Mouse (Mus musculus): ENCODE measurements at regions not wholly inside any gene's neighbourhood (a gene's known extent, or its start where the extent isn't known, plus 50 kb on each side); places are given as distances from the start of the nearest gene placed in this dataset.

DNA sequence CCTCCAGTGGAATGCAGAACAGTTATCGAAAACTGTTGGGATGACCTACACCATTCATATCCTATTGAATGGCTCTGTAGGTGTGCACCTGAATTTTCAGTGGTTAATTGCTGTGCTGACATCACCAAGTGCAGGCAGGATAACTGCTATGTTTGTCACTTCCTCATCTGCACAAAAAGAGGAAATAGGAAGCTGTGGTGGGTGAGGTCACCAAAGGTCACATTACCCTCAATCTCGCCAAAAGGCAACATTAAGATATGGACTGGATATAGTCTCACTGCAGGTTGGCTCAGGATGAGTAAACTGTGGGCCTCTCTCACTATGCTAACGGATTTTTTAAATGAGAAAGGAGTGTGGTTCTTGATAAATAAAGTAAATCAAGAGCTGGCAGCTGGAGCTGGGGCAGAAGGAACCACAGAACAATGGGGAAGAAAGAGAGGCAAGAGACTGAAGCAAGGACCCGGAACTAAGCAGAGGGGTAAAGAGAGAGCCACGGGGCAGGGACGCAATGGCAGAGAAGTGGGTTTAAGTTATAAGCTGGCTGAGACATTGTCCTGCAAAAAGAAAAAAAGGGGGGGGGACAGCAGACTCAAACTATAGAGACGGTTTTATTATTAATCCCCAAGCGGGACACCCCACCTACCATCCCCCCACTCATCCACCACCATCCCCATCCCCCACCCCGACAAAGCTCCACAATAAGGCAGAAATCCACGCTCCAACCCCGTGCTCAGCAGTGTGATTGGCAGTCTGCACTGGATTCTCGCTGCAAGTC is 109.6 kb upstream of the Zdhhc25 start:
- DNase-seq, result no peak

GRCm38 (mm10) chr15:88491091-88491366 is 109.1 kb upstream of the Zdhhc25 start:
- DNase-seq, result no peak

GRCm38 (mm10) chr15:88497957-88498356 is 102.1 kb upstream of the Zdhhc25 start:
- no peak for DNase-seq

DNA sequence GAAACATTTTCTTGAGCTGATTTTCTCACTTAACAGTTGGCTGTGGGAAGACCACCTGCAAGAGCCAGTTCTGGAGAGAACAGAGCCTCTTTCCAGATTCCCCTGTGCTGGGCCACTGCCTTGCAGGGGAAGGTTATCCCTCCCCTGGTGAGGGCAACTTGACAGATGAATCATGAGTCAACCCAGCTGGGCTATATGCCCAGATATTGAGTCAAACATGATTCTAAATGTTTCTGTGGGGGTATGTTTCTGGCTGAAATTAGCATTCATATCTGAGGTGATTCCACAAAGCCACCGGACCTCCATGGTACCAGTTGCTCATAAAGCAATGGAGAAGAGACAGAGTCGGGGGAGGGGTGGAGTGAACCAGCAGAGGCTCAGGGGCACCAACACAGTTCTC is 97.8 kb upstream of the Zdhhc25 start:
- DNase-seq, result no peak

- DNase-seq, result no peak
These were observed 96.2 kb upstream of the Zdhhc25 start for GRCm38 (mm10) chr15:88503896-88504295.

- DNase-seq, result no peak
These were observed 94.5 kb upstream of the Zdhhc25 start for GRCm38 (mm10) chr15:88505491-88506119.

DNA sequence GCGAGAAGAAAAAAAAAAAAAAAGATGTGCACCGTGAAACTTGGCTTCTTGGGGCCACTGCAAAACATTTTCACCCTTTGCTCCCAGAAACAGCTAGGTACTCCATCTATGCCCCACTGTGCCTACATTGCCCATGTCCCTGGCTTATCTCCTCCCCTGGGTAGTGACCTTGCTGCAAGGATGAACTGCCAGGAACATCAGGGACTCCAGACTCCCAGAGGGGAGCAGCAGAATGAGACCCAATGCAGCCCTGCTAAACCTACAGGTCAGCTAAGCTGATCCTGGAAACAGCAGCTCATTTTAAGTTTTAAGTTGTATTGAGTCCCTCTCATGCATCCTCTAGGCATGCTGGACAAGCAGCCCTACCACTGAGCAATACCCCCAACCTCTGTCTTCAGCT is 92.2 kb upstream of the Zdhhc25 start:
- DNase-seq, result no peak

DNA sequence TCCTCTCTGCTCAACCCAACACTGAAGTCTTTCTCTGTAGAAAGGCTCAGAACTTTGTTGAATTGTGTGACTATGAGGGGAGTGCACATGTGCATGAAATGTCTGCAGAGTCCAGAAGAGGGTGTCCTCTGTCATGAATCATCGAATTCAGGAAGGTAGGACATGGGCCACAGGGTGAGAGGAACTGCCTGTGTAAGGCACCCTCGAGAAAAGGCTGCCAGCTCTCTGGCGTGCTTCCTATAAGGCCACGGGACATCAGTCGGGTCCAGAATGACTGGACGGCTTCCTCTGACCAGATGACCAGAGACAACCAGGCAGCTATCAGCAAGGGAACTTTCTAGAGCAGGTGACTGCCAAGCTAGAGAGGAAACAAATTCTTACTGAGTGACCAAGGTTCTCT is 91.1 kb upstream of the Zdhhc25 start:
- no peak for DNase-seq

GRCm38 (mm10) chr15:88509626-88510025 is 90.5 kb upstream of the Zdhhc25 start:
- DNase-seq, result no peak

DNA sequence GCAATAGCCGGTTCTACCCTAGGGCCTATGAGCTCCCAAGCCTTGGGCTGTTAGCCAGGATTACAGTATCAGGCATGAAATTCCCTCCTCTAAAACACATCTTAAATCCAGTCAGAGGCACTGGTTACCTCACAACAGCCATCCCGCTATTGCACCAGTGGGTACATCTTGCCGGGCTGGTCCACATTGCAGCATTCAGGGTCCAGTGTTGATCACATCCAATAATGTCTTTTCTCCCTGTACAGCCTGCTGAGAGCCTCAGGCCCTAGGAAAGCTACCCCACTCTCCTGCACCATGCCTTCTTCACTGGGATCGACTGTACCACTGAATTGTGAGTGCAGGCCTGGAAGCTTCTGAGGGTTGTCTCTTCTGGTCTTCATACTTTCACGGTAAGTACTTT is 86.0 kb upstream of the Zdhhc25 start:
- no peak for DNase-seq

GRCm38 (mm10) chr15:88531218-88531617 is 68.9 kb upstream of the Zdhhc25 start:
- DNase-seq, result no peak

- DNase-seq, result no peak
These were observed 68.1 kb upstream of the Zdhhc25 start for GRCm38 (mm10) chr15:88532008-88532407.

DNA sequence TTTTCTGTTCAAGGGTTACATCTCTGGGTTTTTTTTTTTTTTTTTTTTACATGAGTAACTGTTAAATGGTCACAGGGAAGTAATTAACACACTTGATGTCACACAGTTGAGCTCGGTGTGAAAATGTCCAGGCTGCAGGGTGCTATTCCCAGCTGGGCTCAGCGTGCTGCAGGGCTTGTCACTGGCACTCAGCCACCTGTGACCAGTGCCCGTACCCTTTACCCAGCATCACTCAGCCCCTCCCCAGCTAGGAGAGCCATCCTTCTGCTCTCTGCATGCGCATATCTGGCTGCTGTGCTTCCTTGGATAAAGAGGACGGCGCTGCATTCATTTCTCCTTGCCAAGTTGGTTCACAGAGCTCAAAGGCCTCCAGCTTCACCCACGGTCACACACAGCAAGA is 66.7 kb upstream of the Zdhhc25 start:
- DNase-seq, result peak in 1 of 2 experiments; percentile 6

DNA sequence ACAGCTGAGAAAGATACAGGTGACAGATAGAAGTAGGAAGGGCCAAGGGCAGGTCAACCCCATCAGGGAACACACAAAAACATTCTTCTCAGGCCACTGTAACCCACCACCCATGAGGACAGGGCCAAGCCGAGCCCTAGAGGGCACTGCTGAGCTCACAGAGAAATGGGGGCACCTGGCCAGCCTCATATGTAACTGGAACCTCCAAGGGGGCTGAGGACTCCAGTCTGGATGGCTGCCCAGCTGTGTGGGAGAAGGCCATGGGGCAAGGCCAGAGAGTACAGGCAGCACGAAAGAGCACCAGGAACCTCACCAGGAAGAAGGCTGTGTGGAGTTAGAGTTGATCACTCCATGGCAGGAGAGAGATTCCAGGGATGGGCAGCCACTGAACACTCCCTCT is 64.6 kb upstream of the Zdhhc25 start:
- no peak for DNase-seq

DNA sequence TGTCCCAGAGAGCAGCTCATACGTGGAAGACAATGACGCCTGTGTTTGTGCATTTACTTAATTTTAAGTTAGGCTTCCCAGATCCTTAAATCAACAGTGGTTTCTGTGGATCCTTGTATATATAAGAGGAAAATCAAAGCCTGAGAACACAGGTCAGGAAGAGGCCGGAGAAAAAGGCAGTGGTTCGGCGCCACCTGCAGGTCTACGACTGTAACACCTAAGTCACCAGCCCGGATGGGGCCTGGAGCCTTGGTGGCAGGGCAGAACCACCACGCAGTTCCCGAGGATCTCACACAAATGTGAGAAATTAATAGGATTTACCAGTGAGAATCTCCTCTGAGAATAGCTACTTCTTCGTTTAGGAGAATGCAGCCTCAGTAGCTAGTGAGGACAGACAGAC is 62.9 kb upstream of the Zdhhc25 start:
- DNase-seq, result peak; percentile 66 to 67

DNA sequence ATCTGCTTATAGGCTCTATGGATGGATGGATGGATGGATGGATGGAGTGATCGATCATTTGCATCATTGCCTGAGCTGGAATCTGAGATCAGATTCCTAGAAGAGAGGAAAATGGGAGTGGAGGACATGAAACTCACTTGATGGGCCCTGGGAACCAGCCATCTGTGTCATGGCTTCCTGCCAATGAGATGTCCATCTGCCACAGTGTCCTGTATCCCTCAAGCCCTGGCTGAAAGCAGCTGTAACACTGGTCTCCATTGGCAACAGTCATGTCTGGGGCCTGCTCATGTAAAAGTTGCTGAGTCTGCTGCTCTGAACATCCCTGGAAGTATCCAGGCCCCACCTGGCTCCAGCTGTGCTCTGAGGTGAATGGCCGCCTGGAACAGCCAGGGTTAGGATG is 57.5 kb upstream of the Zdhhc25 start:
- no peak for DNase-seq

DNA sequence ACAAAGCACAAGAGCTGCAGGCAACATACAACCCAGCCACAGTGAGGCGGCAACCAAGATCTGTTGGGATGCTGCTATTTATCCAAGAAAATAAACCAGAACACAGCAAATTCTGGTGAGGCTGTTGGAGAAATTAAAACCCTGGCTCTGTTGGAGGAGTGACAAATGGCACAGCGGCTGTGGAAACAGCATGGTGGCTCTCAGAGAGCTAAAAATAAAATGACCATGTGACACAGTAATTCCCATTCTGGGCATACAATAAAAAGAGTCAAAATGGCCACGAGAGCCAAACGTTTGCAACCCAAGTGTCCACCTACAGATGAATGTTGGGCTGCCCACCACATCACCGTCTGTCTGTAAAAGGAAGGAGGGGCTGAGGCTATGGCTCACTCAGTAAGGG is 55.9 kb upstream of the Zdhhc25 start:
- DNase-seq, result no peak

DNA sequence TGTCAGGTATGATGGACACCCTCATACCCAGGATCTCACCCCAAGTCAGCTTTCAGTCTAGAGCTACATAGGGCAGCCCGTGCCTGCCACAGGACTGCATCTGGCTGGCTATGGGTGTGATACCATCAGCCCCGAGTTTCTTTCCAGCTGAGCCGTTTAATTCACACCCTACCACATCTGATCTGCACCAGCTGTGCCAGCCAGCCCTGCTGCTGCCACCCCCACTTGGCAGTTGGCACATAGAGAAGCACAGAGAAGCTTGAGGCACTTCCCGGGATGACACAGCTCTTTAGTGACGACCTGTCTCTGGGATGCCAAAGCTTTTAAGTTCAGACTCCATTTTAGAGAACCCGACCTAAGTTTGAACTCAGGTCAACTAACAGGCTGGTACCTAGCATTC is 51.8 kb upstream of the Zdhhc25 start:
- DNase-seq, result no peak

Data from kidney, postnatal 4 days (tissue).